Mouse (Mus musculus) liver, embryonic 12.5 days (tissue): ENCODE measurements around the gene Sox5. TPM values are rescaled to one million over a fixed set of nuclear protein-coding genes. Genes with fewer than 3 reads are reported as not detected.

ENCODE experiments used
- ATAC-seq: fragments of 200-750 bp; cut with Nextera tagmentation; 2 replicates; pipeline ENCODE4 v1.8.0; 2017; ENCODE audit warnings: moderate number of reproducible peaks, mild to moderate bottlenecking, moderate library complexity
- H3K27ac ChIP-seq: fragments of 300-500 bp; sonication (generic); 2 replicates; pipeline ENCODE4 v1.5.1; 2016; ENCODE audit warnings: mild to moderate bottlenecking
- H3K27me3 ChIP-seq: fragments of 300-500 bp; sonication (generic); replicated peaks from 2 replicates; pipeline ENCODE4 v1.6.1; 2016; ENCODE audit warnings: mild to moderate bottlenecking, moderate library complexity
- H3K36me3 ChIP-seq: fragments of 300-500 bp; sonication (generic); 2 replicates; pipeline ENCODE4 v1.6.1; 2016; ENCODE audit warnings: mild to moderate bottlenecking, moderate library complexity
- H3K4me1 ChIP-seq: fragments of 300-500 bp; sonication (generic); 2 replicates; pipeline ENCODE4 v1.6.1; 2016
- H3K4me2 ChIP-seq: fragments of 300-500 bp; sonication (generic); 2 replicates; pipeline ENCODE4 v1.6.1; 2016; ENCODE audit warnings: mild to moderate bottlenecking, moderate library complexity
- H3K4me3 ChIP-seq: fragments of 300-500 bp; sonication (generic); 2 replicates; pipeline ENCODE4 v1.5.1; 2016; ENCODE audit warnings: mild to moderate bottlenecking, moderate library complexity
- H3K9ac ChIP-seq: fragments of 300-500 bp; sonication (generic); 2 replicates; pipeline ENCODE4 v1.6.1; 2016; ENCODE audit warnings: mild to moderate bottlenecking, moderate library complexity
- H3K9me3 ChIP-seq: fragments of 300-500 bp; sonication (generic); replicated peaks from 2 replicates; pipeline ENCODE4 v1.6.1; 2016; ENCODE audit warnings: mild to moderate bottlenecking, moderate library complexity
- WGBS: fragments of 180-500 bp; shearing (Covaris S2); methylation state at CpG from one replicate; pipeline ENCODE4 v1.1.7; 2016; ENCODE audit not compliant: insufficient replicate concordance; 5-methylcytosine and 5-hydroxymethylcytosine counted together
- polyA plus RNA-seq: library from polyadenylated mRNA; unstranded; fragments of >200 nt; fragmentation: Nextera tagmentation; extraction: Ambion mirVana; gene quantifications from 2 replicates; pipeline ENCODE4 v1.2.1, GENCODE M21; 2016

The Sox5 gene
- polyA plus RNA-seq, 1 experiment from 2014 or later = 6.2 TPM

DNA sequence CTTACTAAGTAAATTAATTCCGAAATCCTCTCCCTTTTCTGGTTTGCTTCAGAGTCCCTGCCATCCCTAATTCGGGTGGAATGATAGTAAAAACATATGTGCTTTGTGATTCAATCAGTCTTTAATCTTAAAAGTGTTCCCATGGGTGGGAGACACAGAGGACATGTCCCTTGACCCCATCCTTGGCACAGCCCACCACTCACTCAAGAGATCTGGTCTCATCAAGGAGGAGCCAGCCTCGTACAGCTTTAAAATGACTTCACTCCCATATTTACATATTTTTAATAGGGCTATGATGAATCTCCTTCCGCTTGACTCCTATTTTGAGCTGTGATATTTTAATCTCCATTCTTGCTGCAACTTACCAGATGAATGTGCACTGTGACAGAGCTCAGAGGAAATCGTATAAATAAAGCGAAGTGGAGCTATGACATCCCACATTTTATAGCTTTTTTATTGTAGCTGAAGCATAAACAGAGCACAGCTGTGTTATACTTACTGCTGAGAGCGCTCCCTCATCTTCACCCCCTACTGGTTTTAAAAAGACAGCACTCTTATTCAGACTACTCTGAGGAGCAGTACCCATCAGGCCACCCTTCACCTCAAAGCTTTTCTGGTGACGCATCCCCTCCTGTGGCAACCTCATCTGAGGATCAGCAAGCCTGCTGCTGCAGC, 185.1 kb downstream of the Sox5 start:
- H3K36me3 ChIP-seq = no peaks in the 10 kb centered on the region
- no peak overlapping the region for H3K27ac ChIP-seq
- no peaks in the 10 kb centered on the region for H3K4me1 ChIP-seq
- 0 out of 2 replicates have a peak, but pooled peaks have one; percentile 18 for ATAC-seq
- 63% methylated on average over 8 of the region's 8 CpGs for WGBS
- H3K4me2 ChIP-seq = no peak overlapping the region
- no peak overlapping the region for H3K4me3 ChIP-seq
- H3K27me3 ChIP-seq = no peaks in the 10 kb centered on the region
- no peaks in the 10 kb centered on the region for H3K9me3 ChIP-seq
- H3K9ac ChIP-seq = no peak overlapping the region

DNA sequence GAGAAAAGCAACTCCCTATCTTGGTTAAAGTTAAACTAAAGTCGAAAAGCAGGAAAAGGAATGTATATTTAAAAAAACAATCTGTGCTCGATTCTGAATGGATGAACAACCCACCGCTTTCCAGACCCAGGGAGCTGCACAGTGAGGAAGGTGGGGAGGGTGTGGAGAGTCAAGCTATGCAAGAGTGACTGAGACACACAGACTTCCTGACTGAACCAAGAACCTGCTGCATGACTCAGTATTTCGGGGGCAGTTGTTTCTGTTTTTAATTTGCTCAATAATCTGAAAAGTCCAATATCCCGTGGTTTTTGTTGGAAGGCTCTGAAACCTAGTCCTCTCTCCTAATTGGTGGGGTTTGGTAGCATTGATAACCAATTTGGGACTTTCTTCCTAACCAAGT, 196.9 kb downstream of the Sox5 start:
- no peak overlapping the region for H3K27ac ChIP-seq
- H3K36me3 ChIP-seq = no peaks in the 10 kb centered on the region
- H3K4me1 ChIP-seq = peaks cover 6% of the 10 kb centered on the region; the same call in 1 of the 2 replicates
- H3K4me2 ChIP-seq = no peak overlapping the region
- 37% methylated on average over 5 of the region's 5 CpGs for WGBS
- no peak overlapping the region for H3K4me3 ChIP-seq
- H3K9ac ChIP-seq = no peak overlapping the region
- no peak for ATAC-seq
- no peaks in the 10 kb centered on the region for H3K9me3 ChIP-seq
- H3K27me3 ChIP-seq = no peaks in the 10 kb centered on the region

DNA sequence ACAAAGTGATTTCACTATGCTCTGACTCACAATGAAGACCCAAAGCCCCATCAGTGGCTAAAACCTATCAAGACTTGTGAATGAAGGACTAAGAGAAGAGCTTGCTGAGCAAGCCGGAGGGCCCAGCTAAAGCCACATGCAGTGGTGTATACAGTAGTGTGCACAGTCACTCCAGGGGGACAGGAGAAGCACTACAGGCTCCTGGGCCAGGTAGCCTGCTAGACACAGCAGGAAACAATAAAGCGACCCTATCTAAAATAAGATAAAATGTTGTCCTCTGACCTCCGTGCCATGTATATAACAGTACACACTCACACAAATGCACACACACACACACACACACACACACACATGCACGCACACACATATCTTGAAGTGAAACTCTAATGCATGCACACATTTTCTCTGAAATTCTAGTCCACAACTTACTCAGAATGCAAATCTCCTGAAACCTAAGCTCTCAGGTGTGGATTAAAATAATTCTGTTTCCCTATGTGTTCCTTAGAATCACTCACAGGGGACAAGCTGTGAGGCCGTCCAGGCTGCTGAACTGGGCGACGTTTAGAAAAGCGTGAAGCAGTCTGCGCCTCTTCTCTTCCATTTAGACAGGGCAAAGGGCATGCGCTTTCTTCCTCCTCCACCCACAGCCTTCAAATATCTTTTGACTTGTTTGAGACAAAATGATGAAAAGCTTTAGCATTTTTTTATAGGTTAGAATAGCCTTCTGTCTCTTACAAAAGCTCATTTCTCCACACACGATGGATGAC, 197.5 kb downstream of the Sox5 start:
- no peak overlapping the region for H3K4me2 ChIP-seq
- H3K27me3 ChIP-seq = no peaks in the 10 kb centered on the region
- no peak overlapping the region for H3K4me3 ChIP-seq
- ATAC-seq = no peak
- H3K9ac ChIP-seq = no peak overlapping the region
- WGBS = 69% methylated on average over 11 of the region's 11 CpGs
- H3K27ac ChIP-seq = no peak overlapping the region
- no peaks in the 10 kb centered on the region for H3K36me3 ChIP-seq
- H3K4me1 ChIP-seq = peaks cover 6% of the 10 kb centered on the region; the same call in 1 of the 2 replicates
- no peaks in the 10 kb centered on the region for H3K9me3 ChIP-seq

DNA sequence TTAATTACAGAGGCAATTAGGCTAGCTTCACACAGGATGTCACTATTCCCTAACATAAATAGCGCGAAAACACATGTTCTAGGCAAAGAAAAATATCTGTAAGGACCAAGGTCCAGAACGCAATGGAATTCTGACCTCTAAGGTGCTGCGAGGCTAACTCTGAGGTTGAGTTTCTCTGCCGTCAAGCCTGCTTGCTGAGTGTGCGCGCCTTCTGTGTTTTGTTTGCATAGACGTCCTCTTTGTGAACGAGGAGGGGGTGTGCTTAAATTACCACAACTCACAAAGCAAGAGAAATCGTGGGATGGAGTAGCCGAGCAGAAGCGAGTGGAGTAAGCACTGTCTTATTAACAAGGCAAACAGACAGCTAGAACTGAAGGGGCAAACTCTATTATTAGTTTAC, 202.5 kb downstream of the Sox5 start:
- no peaks in the 10 kb centered on the region for H3K36me3 ChIP-seq
- H3K4me2 ChIP-seq = no peak overlapping the region
- 58% methylated on average over 12 of the region's 12 CpGs for WGBS

DNA sequence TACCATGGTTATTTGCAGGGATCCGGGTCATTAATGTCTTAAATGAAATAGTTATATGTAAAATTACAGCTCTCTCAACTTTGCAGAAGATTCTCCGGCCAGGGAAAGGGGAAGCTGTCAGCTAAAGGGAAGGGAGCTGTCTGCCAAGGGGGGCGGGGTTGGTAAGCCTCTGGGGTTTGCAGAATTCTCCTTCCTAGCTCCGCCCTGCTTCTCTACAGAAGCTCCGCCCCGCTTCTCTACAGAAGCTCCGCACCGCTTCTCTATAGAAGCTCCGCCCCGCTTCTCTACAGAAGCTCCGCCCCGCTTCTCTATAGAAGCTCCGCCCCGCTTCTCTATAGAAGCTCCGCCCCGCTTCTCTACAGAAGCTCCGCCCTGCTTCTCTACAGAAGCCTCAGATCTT, 210.9 kb downstream of the Sox5 start:
- Histone ChIP-seq H3K27me3 (no peaks in the 10 kb centered on the region), H3K9ac (no peak overlapping the region), H3K36me3 (no peaks in the 10 kb centered on the region), H3K4me1 (peaks cover 13% of the 10 kb centered on the region; the same call in 1 of the 2 replicates), H3K4me2 (no peak overlapping the region), H3K4me3 (no peak overlapping the region), H3K9me3 (no peaks in the 10 kb centered on the region), H3K27ac (no peak overlapping the region)
- WGBS = 48% methylated on average over 17 of the region's 17 CpGs
- ATAC-seq = peak; percentile 68

More for the DNA sequence above, 202.5 kb downstream of the Sox5 start:
- ATAC-seq = no peak
- no peak overlapping the region for H3K9ac ChIP-seq
- peaks cover 4% of the 10 kb centered on the region; the same call in 1 of the 2 replicates for H3K4me1 ChIP-seq
- H3K9me3 ChIP-seq = no peaks in the 10 kb centered on the region
- no peaks in the 10 kb centered on the region for H3K27me3 ChIP-seq
- no peak overlapping the region for H3K27ac ChIP-seq
- no peak overlapping the region for H3K4me3 ChIP-seq

- Histone ChIP-seq H3K27ac (no peak overlapping the region), H3K4me1 (0 out of 2 replicates have a peak, but pooled peaks cover 6% of the 10 kb centered on the region), H3K4me3 (no peak overlapping the region), H3K4me2 (no peak overlapping the region), H3K36me3 (no peaks in the 10 kb centered on the region), H3K9ac (no peak overlapping the region), H3K9me3 (no peaks in the 10 kb centered on the region), H3K27me3 (no peaks in the 10 kb centered on the region)
- 50% methylated on average over 1 of the region's 1 CpGs for WGBS
- ATAC-seq = peak; percentile 48; the same call in 1 of the 2 replicates
Measured at GRCm38 (mm10) chr6:144565827-144566226, 215.9 kb downstream of the Sox5 start.

GRCm38 (mm10) chr6:144561718-144562117, 220.1 kb downstream of the Sox5 start:
- Histone ChIP-seq H3K36me3 (no peaks in the 10 kb centered on the region), H3K9me3 (no peaks in the 10 kb centered on the region), H3K9ac (no peak overlapping the region), H3K27me3 (no peaks in the 10 kb centered on the region), H3K27ac (no peak overlapping the region), H3K4me2 (no peak overlapping the region), H3K4me3 (no peak overlapping the region), H3K4me1 (0 out of 2 replicates have a peak, but pooled peaks cover 6% of the 10 kb centered on the region)
- 35% methylated on average over 5 of the region's 5 CpGs for WGBS
- peak; percentile 44; the same call in 1 of the 2 replicates for ATAC-seq

- H3K9me3 ChIP-seq = no peaks in the 10 kb centered on the region
- no peaks in the 10 kb centered on the region for H3K27me3 ChIP-seq
- no peaks in the 10 kb centered on the region for H3K4me1 ChIP-seq
- no peak overlapping the region for H3K9ac ChIP-seq
- no peaks in the 10 kb centered on the region for H3K36me3 ChIP-seq
- no peak for ATAC-seq
- WGBS = 68% methylated on average over 3 of the region's 3 CpGs
- H3K4me3 ChIP-seq = no peak overlapping the region
- no peak overlapping the region for H3K27ac ChIP-seq
- H3K4me2 ChIP-seq = no peak overlapping the region
Measured at GRCm38 (mm10) chr6:144560211-144560610, 221.6 kb downstream of the Sox5 start.

GRCm38 (mm10) chr6:144553476-144553875, 228.3 kb downstream of the Sox5 start:
- H3K36me3 ChIP-seq = no peaks in the 10 kb centered on the region
- H3K9ac ChIP-seq = no peak overlapping the region
- H3K27ac ChIP-seq = no peak overlapping the region
- ATAC-seq = no peak
- H3K9me3 ChIP-seq = no peaks in the 10 kb centered on the region
- no peak overlapping the region for H3K4me3 ChIP-seq
- H3K4me1 ChIP-seq = no peaks in the 10 kb centered on the region
- WGBS = 60% methylated on average over 6 of the region's 6 CpGs
- no peak overlapping the region for H3K4me2 ChIP-seq
- H3K27me3 ChIP-seq = no peaks in the 10 kb centered on the region

GRCm38 (mm10) chr6:144548991-144549390, 232.8 kb downstream of the Sox5 start:
- Histone ChIP-seq H3K27me3 (no peaks in the 10 kb centered on the region), H3K4me3 (no peak overlapping the region), H3K27ac (no peak overlapping the region), H3K9ac (no peak overlapping the region), H3K9me3 (no peaks in the 10 kb centered on the region), H3K36me3 (no peaks in the 10 kb centered on the region), H3K4me2 (no peak overlapping the region), H3K4me1 (no peaks in the 10 kb centered on the region)
- WGBS = 70% methylated on average over 8 of the region's 8 CpGs
- ATAC-seq = no peak

DNA sequence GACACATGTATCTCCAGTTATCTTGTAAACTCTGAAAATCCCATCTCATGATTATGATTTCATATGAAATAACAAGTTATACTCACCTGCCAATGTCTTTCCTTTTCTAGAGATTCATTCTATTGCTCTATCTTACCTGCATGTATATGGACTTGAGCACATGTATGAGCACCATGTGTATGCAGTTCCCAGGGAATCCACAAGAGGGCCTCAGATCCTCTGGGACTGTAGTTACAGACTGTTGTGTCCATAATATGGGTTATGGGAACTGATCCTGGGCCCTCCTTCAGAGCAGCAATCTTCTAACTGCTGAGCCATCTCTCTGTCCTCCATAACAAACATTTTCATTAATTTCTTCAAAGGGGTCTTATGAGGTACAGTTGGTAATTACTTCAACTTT, 234.6 kb downstream of the Sox5 start:
- ATAC-seq = no peak
- no peaks in the 10 kb centered on the region for H3K27me3 ChIP-seq
- H3K4me3 ChIP-seq = no peak overlapping the region
- H3K4me2 ChIP-seq = no peak overlapping the region
- no peaks in the 10 kb centered on the region for H3K4me1 ChIP-seq
- H3K36me3 ChIP-seq = no peaks in the 10 kb centered on the region
- no peak overlapping the region for H3K27ac ChIP-seq
- no peaks in the 10 kb centered on the region for H3K9me3 ChIP-seq
- no peak overlapping the region for H3K9ac ChIP-seq

DNA sequence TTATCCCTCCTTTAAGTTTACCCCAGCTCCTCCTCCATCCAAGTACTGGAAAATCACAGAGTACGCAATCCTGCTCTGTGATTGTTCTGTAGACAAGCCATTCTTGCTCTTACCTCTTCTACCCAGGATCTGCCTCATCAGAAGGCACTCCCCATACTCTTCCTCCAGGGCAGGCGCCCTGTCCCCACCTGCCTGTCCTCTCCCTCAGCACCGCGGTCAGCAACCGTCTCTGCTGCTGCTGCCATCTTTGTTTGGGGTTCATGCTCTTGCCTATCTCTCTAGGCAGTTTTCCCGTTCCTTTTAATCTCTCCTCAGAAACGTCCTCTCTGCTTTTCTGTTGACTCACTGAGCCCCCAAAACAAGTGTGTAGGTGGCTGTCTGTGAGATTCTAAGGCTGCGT, 236.2 kb downstream of the Sox5 start:
- Histone ChIP-seq H3K4me3 (no peak overlapping the region), H3K4me1 (no peaks in the 10 kb centered on the region), H3K27ac (no peak overlapping the region), H3K9me3 (no peaks in the 10 kb centered on the region), H3K36me3 (no peaks in the 10 kb centered on the region), H3K9ac (no peak overlapping the region), H3K4me2 (no peak overlapping the region), H3K27me3 (no peaks in the 10 kb centered on the region)
- ATAC-seq = no peak
- 79% methylated on average over 8 of the region's 8 CpGs for WGBS
